Comparison of ENCODE assay signal across 23 mouse cellular contexts in the genomic region with DNA sequence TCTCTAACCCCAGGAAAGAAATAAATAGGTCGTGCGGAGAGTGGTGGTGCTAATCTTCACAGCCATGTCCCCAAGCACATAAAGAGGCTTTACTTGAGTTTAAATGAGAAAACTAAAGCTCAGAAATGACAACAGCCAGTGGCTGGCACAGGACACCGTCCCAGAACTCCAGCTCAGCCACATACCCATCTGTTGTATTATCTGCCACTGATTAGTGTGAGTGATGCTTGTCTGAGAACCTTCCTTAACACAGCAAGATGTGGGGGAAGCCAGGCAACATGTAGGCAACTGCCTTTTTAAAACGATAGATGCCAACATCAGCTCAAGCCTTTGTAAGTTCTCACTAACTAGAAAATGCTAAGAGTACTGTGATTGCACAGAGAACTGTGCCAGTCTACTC. TPM values are rescaled to one million over a fixed set of nuclear protein-coding genes. Genes with fewer than 3 reads are reported as not detected.
A peak's percentile ranks its signal among the peaks of the same experiment; 100 is the strongest.
DNase-seq lines count a peak whose midpoint lies in the region; ATAC-seq and TF ChIP-seq lines count a peak whose summit lies in the region.
"Had no signal": no experiment of that assay in that cellular context is flagged by ENCODE, and none has a peak within 500 bp of the region (broad histone marks: within the 10 kb centered on the region; RNA-seq: fewer than 3 reads in every experiment).

No protein-coding gene starts in this region.

- no peak overlapping the region for H3K27ac ChIP-seq in forebrain, embryonic 16.5 days (ENCODE audit: low read length)
- H3K27ac ChIP-seq in forebrain, embryonic 11.5 days (ENCODE audit: low read depth, low read length) = no peak overlapping the region
- H3K27ac ChIP-seq: embryonic facial prominence, embryonic 13.5 days; embryonic facial prominence, embryonic 15.5 days; forebrain, embryonic 13.5 days had no signal

- peak; percentile 59 for ATAC-seq in forebrain, embryonic 16.5 days
- ATAC-seq in forebrain, embryonic 11.5 days (replicated peaks; ENCODE audit: low FRiP score) = no peak
- 0 out of 2 replicates have a peak, but pooled peaks have one; percentile 9 for ATAC-seq in frontal cortex, adult (ENCODE audit: low TSS enrichment)
- ATAC-seq: forebrain, embryonic 13.5 days had no signal

- TF ChIP-seq POLR2A in brain, embryonic 14.5 days (IDR thresholded peaks at IDR 0.05; ENCODE audit: borderline replicate concordance, extremely low read depth, insufficient read depth, insufficient read length, poor library complexity, severe bottlenecking) = no peak

- DNase-seq in forebrain, embryonic 11.5 days (ENCODE audit: low spot score) = no peak
- DNase-seq in frontal cortex, postnatal 36 days (ENCODE audit: low spot score in 2 of 2) = no peak
- DNase-seq in retina, postnatal 1 day = peak; percentile 22
- no peak for DNase-seq in retina, embryonic 14.5 days (ENCODE audit: low spot score)
- peak; percentile 19 for DNase-seq in brain, embryonic 14.5 days (ENCODE audit: low read depth)
- DNase-seq in kidney, adult 9 months = no peak
- DNase-seq: adrenal gland, adult 2 months; adrenal gland, postnatal 10 days; adrenal gland, postnatal 25 days; cerebellum, adult 11 months; cerebellum, adult 18-20 months; cerebellum, adult 8-10 months; cerebellum, adult 9-11 months; cerebellum, postnatal 14 days; cerebellum, postnatal 36 days; embryo, embryonic 11 days had no signal

- no peak overlapping the region for H3K4me3 ChIP-seq in forebrain, embryonic 16.5 days (replicated peaks; ENCODE audit: low read length)
- no peak overlapping the region for H3K4me3 ChIP-seq in forebrain, embryonic 11.5 days (ENCODE audit: low read depth, low read length)
- H3K4me3 ChIP-seq: embryonic facial prominence, embryonic 13.5 days; embryonic facial prominence, embryonic 15.5 days; erythroblast, embryonic 14.5 days; forebrain, embryonic 13.5 days had no signal

- H3K27me3 ChIP-seq in forebrain, embryonic 16.5 days (replicated peaks; ENCODE audit: control insufficient read depth, insufficient read depth, low read length) = no peaks in the 10 kb centered on the region
- no peaks in the 10 kb centered on the region for H3K27me3 ChIP-seq in forebrain, embryonic 11.5 days (ENCODE audit: control insufficient read depth, insufficient read depth, low read length)
- H3K27me3 ChIP-seq: embryonic facial prominence, embryonic 13.5 days; embryonic facial prominence, embryonic 15.5 days; forebrain, embryonic 13.5 days had no signal

- H3K9me3 ChIP-seq in forebrain, embryonic 16.5 days (ENCODE audit: control insufficient read depth, low read length) = no peaks in the 10 kb centered on the region
- H3K9me3 ChIP-seq in forebrain, embryonic 11.5 days (ENCODE audit: control insufficient read depth, low read length) = no peaks in the 10 kb centered on the region
- H3K9me3 ChIP-seq: embryonic facial prominence, embryonic 13.5 days; embryonic facial prominence, embryonic 15.5 days; forebrain, embryonic 13.5 days had no signal

- H3K36me3 ChIP-seq in forebrain, embryonic 16.5 days (ENCODE audit: control insufficient read depth, insufficient read depth) = no peaks in the 10 kb centered on the region
- no peaks in the 10 kb centered on the region for H3K36me3 ChIP-seq in forebrain, embryonic 11.5 days (ENCODE audit: control insufficient read depth, insufficient read depth, low read length)
- H3K36me3 ChIP-seq: embryonic facial prominence, embryonic 13.5 days; embryonic facial prominence, embryonic 15.5 days had no signal

- H3K9ac ChIP-seq in forebrain, embryonic 16.5 days (replicated peaks; ENCODE audit: low read depth, low read length) = no peak overlapping the region
- H3K9ac ChIP-seq in forebrain, embryonic 11.5 days (ENCODE audit: low read length) = no peak overlapping the region
- H3K9ac ChIP-seq: embryonic facial prominence, embryonic 13.5 days; embryonic facial prominence, embryonic 15.5 days; forebrain, embryonic 13.5 days had no signal

- peaks cover 6% of the 10 kb centered on the region for H3K4me1 ChIP-seq in forebrain, embryonic 16.5 days (replicated peaks; ENCODE audit: control insufficient read depth, insufficient read depth, low read length)
- no peaks in the 10 kb centered on the region for H3K4me1 ChIP-seq in forebrain, embryonic 11.5 days (replicated peaks; ENCODE audit: control insufficient read depth, insufficient read depth, low read length)
- H3K4me1 ChIP-seq: forebrain, embryonic 13.5 days had no signal

- no peak overlapping the region for H3K4me2 ChIP-seq in forebrain, embryonic 16.5 days (ENCODE audit: low read length)
- no peak overlapping the region for H3K4me2 ChIP-seq in forebrain, embryonic 11.5 days (ENCODE audit: low read depth, low read length, severe bottlenecking)
- H3K4me2 ChIP-seq: embryonic facial prominence, embryonic 13.5 days; embryonic facial prominence, embryonic 15.5 days; forebrain, embryonic 13.5 days had no signal

- no peak for TF ChIP-seq CTCF in brain, embryonic 14.5 days (IDR thresholded peaks at IDR 0.05; ENCODE audit: borderline replicate concordance, extremely low read depth, insufficient read depth, insufficient read length)

- WGBS in forebrain, embryonic 16.5 days = 68% methylated on average over 4 of the region's 4 CpGs
- WGBS in forebrain, embryonic 11.5 days = 77% methylated on average over 4 of the region's 4 CpGs

RNA-seq across cellular contexts. Expression of gene Pde1a, which starts 52.9 kb away (rescaled TPM):
- polyA plus RNA-seq in forebrain, embryonic 16.5 days (2015; fragmentation: Nextera tagmentation; extraction: Ambion mirVana) = 17.4 and 20.3 TPM in 2 replicates
- 1.9 and 2.2 TPM in 2 replicates for polyA plus RNA-seq in forebrain, embryonic 11.5 days (2014; fragmentation: Nextera tagmentation; extraction: Ambion mirVana)
- 4.4 and 5.3 TPM in 2 replicates for polyA plus RNA-seq in brain, embryonic 14.5 days (2012; rRNA removed)
- polyA plus RNA-seq: C2C12; erythroblast, embryonic 14.5 days had no signal

Comparison
In these comparisons a context has a peak if more than half of its experiments do, and no peak if none do; other contexts are left out.
1. DNase-seq: peak in retina, postnatal 1 day (single experiment) and brain, embryonic 14.5 days (single experiment); none in forebrain, embryonic 11.5 days (single experiment), frontal cortex, postnatal 36 days (0 of 2), retina, embryonic 14.5 days (single experiment) and kidney, adult 9 months (single experiment).